Mouse (Mus musculus) adrenal gland (tissue): ENCODE measurements at regions not wholly inside any gene's neighbourhood (a gene's known extent, or its start where the extent isn't known, plus 50 kb on each side); places are given as distances from the start of the nearest gene placed in this dataset.
"Not testable (repeated sequence)": the region's sequence is repeated elsewhere in the genome, so short reads cannot be mapped to it uniquely, and the experiment has no call there.

Source experiments
- intact Hi-C: fragments of 180-260 bp; cut with DNase I; formaldehyde crosslinking; loops from one replicate; pipeline ENCODE4 v1.15.1; 2025

GRCm38 (mm10) chr3:83416536-83416935 lies 288.8 kb downstream of the Dchs2 start:
- intact Hi-C loops, result loop anchor here (5.0 kb wide), 1 partner anchor 71 kb away; no protein-coding TSS in a partner anchor

- intact Hi-C loops, result no loop called here
Measured at GRCm38 (mm10) chr3:83424267-83424666, 296.5 kb downstream of the Dchs2 start.

DNA sequence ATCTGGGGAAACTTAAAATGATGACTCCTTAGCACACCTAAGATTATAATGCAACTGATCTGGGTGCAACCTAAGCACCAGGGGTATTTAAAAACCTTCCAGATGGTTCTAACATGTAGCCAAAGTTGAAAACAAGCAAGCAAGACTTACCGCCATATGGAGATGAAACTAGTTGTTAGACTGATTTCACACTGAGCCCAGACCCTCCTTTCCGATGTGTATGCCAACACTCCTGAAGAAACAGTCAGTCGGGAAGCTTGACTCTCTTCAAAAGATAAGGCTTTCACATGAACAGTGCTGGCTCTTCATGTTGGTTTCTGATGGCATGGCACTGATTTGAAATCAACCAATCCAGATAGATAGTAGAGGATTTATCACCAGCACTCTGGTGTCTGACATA lies 301.6 kb downstream of the Dchs2 start:
- intact Hi-C loops, result no loop called here

DNA sequence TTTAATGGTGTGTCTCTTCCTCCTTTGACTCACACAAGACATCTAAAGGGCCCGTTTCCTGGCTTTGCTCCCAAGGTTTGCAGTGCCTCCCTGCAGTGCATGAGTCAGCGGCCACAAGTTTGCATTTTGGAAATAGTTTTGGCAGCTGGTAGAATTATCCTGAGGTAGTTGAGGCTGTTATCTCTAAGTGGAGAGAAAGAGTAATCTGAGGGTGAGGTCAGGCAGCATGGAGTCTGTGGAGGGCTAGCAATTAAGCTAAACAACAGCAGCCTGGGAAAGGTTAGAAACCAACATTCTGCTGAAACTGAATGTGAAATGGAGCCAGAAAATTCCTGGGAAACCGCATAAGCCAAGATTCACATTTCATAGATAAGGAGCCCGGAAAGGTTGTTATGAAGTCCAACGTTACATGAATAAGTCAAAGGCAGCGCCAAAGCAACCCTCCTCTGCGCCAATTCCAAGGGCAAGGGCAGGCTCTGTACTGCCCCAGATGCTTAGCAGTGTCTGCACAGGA lies 318.5 kb downstream of the Dchs2 start:
- intact Hi-C loops, result loop anchor here (10.0 kb wide), 1 partner anchor 249 kb away; no protein-coding TSS in a partner anchor

DNA sequence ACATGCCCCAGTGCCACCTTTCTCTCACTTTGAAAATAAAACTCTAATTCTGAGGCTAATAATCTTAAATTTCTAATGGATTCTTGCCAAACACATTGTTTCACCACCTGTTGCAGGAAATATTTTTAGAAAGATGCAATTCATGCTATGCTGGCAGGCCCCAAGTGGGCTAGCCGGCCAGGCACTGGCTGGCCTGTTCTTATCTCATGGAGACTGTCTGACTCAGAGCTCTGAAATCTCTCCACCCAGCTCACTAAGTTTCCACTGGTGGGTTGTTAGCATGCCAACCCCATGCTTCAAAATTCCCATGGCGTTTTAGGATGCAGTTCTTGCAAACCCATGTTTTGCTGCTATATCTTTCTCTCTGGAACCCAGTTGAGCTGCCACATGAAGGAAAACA lies 315.5 kb upstream of the Sfrp2 start:
- intact Hi-C loops, result no loop called here

DNA sequence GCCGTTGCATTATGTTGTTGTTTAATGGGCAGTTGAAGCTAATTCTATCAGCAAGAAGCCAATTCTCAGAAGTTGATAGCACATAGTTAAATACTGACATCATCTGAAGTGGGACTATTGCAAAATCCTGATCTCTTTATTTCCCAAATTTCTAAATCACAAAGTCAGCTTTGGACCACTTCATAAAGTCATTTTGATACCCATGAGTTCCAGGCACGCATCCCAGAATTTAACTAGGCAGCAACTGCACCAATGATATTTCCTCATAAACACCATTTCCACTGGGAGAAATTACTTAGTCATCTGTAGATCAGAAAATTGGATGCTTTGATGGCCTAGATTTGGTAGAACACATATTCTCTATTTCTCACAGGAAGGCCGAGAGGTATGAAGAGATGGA lies 314.8 kb upstream of the Sfrp2 start:
- intact Hi-C loops, result no loop called here

- intact Hi-C loops, result no loop called here
Measured at GRCm38 (mm10) chr3:83453462-83453861, 312.7 kb upstream of the Sfrp2 start.

GRCm38 (mm10) chr3:83458450-83458849 lies 307.7 kb upstream of the Sfrp2 start:
- intact Hi-C loops, result no loop called here

- intact Hi-C loops, result loop anchor here (5.0 kb wide), 1 partner anchor 192 kb away; no protein-coding TSS in a partner anchor
Measured at GRCm38 (mm10) chr3:83479251-83479650, 286.9 kb upstream of the Sfrp2 start.

DNA sequence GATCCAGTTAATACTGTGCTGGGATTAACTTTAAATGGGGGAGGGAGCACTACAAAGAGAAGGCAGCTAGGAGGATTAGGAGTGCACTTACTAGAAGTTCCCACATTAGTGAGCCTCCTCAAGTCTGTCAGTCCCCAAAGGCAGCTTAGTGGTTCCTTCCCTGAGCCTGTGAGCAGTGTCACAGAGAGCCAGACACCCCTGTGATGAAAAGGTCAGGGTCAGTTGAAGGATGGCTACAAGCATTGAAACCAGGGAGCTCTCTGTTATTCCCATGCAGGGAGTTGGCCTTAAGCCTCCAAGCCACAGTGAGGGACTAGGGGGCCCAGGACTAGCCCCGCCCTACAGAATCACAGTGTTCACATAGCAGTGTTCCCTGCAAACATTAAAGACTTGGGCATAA lies 285.9 kb upstream of the Sfrp2 start:
- intact Hi-C loops, result no loop called here

GRCm38 (mm10) chr3:83486192-83486716 lies 279.9 kb upstream of the Sfrp2 start:
- intact Hi-C loops, result loop anchor here (5.0 kb wide), 1 partner anchor 69 kb away; no protein-coding TSS in a partner anchor

GRCm38 (mm10) chr3:83495584-83495983 lies 270.5 kb upstream of the Sfrp2 start:
- intact Hi-C loops, result loop anchor here (5.0 kb wide), 2 partner anchors 212 to 257 kb away; no protein-coding TSS in a partner anchor

DNA sequence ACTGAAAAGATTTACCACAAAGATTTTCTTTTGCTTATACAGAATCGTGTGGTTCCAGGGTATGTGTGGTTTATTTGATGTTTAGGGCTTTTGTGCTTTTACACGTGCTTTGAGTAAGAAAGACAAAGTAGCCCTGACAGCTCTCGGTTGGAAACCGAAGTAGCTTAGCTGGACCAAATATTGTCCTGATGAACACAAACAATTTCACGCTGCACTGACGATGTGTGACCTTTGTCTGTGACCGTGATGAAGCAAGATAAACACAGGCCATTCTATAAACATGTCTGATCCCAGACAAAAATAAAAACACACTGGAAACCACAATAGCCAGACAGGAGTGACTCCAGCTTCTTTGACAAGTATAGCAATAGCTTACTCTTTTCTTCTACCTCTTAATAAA lies 262.2 kb upstream of the Sfrp2 start:
- intact Hi-C loops, result no loop called here

DNA sequence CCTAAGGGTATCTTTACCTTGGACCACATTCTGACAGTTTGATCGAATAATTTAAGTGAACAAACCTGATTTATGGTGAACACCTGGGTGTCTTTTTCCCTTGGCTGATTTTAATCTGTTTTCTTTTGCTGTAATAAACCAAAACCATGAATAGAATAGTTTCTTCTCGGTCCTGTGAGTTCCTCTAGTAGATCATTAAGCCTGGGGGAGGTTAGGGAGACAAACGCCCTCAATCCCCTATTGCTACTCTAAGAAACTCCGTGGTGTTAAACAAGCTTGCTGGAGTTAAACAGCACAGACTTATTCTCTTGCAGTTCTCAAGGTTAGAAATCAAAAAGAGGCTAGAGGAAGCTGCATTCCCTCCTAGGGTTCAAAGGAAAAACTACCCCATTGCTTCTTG lies 249.5 kb upstream of the Sfrp2 start:
- intact Hi-C loops, result no loop called here

GRCm38 (mm10) chr3:83517914-83518635 lies 248.0 kb upstream of the Sfrp2 start:
- intact Hi-C loops, result no loop called here

GRCm38 (mm10) chr3:83530243-83530847 lies 235.8 kb upstream of the Sfrp2 start:
- intact Hi-C loops, result no loop called here

GRCm38 (mm10) chr3:83536624-83537023 lies 229.5 kb upstream of the Sfrp2 start:
- intact Hi-C loops, result not testable (repeated sequence)

DNA sequence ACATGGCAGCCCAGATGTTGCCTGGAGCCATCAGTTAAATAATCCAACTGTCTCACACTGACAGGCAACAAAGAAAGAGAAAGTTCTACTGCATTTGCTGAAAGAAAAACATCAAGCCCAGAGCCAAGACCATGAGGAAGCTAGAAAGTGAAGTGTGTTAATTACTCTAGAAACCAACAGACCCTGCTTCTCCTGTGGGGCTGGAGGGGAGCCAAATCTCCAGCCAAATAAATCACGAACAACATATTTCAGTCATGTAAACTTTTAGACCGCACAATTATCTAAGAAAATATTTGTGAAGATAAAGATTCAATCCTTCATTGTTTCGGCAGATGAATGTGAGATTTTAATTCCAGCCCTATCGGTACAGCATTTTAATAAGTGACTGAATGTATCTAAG lies 228.9 kb upstream of the Sfrp2 start:
- intact Hi-C loops, result no loop called here

GRCm38 (mm10) chr3:83537711-83538110 lies 228.4 kb upstream of the Sfrp2 start:
- intact Hi-C loops, result no loop called here

DNA sequence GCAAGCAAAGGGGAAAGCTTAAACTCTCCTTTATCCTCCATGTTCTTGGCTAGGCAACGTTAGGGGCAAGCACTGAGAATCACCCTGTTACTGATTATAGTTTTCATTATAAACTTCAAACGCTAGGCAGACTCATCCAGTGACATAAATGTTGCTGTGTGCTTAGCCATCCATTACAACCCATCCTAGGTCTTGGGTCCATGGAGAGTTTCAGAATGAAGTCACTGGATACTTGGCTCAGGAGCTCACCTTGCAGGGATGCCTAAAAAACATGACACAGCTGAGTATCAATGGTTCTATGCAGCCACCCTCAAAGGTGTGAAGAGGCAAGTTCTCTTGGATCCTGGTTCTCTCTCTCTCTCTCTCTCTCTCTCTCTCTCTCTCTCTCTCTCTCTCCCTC lies 227.2 kb upstream of the Sfrp2 start:
- intact Hi-C loops, result no loop called here

- intact Hi-C loops, result no loop called here
Measured at GRCm38 (mm10) chr3:83540997-83541932, 224.9 kb upstream of the Sfrp2 start.
